Mouse (Mus musculus) G1E (cell line): ENCODE data around the gene Gpr6. TPM values are rescaled to one million over a fixed set of nuclear protein-coding genes. Genes with fewer than 3 reads are reported as not detected.

Experiments
- ATAC-seq: 2 replicates; pipeline ENCODE4 v1.8.0; 2016; ENCODE audit warnings: mild to moderate bottlenecking; ENCODE audit not compliant: insufficient number of reproducible peaks, poor library complexity, low FRiP score, severe bottlenecking; ENCODE audit errors: extremely low read depth
- DNase-seq: peaks from one replicate; pipeline ENCODE4 v3.0.0; 2012; ENCODE audit warnings: low spot score
- H3K27me3 ChIP-seq: 2 replicates; pipeline ENCODE4 v1.6.1; 2012; ENCODE audit warnings: mild to moderate bottlenecking, low read length, inconsistent platforms; ENCODE audit not compliant: insufficient read depth
- H3K36me3 ChIP-seq: replicated peaks from 2 replicates; pipeline ENCODE3; 2012; ENCODE audit warnings: mild to moderate bottlenecking, inconsistent platforms
- H3K4me1 ChIP-seq: 2 replicates; pipeline ENCODE4 v1.6.1; 2012; ENCODE audit warnings: low read depth, low read length, inconsistent platforms, mixed read lengths; ENCODE audit not compliant: insufficient read depth
- H3K4me3 ChIP-seq: 2 replicates; pipeline ENCODE4 v1.5.1; 2012; ENCODE audit warnings: low read depth, mild to moderate bottlenecking, inconsistent platforms, low read length, moderate library complexity, mixed read lengths
- H3K9me3 ChIP-seq: replicated peaks from 2 replicates; pipeline ENCODE4 v1.6.1; 2012; ENCODE audit warnings: inconsistent platforms
- CTCF ChIP-seq: IDR thresholded peaks from 2 replicates; pipeline ENCODE4 v1.5.1; 2012; ENCODE audit warnings: low read depth, low read length, inconsistent platforms, mixed read lengths
- GATA1 ChIP-seq: IDR thresholded peaks from 2 replicates; pipeline ENCODE4 v1.6.1; 2012; ENCODE audit warnings: borderline replicate concordance, low read length, inconsistent platforms, mixed read lengths
- GATA2 ChIP-seq: IDR thresholded peaks from 2 replicates; pipeline ENCODE4 v1.6.1; 2012; ENCODE audit warnings: low read depth, low read length, inconsistent platforms, borderline replicate concordance
- POLR2AphosphoS5 ChIP-seq: IDR thresholded peaks from 2 replicates; pipeline ENCODE4 v1.6.1; 2012; ENCODE audit warnings: low read depth, low read length, inconsistent platforms; ENCODE audit not compliant: insufficient replicate concordance
- TAL1 ChIP-seq: conservative IDR thresholded peaks from 2 replicates; pipeline ENCODE4 v1.6.1; 2012; ENCODE audit warnings: low read depth, low read length, inconsistent platforms, mixed read lengths
- polyA plus RNA-seq: library from polyadenylated mRNA; stranded (reverse); fragments of >175 nt; gene quantifications from 2 replicates; pipeline ENCODE4 v1.2.3, GENCODE M21; 2012
- total RNA-seq, 2 experiments: library from RNA; stranded (forward) in 1 of 2; stranded (reverse) in 1 of 2; fragments of 200-1000 nt in 1 of 2; fragments of >200 nt in 1 of 2; fragmentation: Nextera tagmentation in 1 of 2; gene quantifications; 2 replicates each; pipeline ENCODE4 v1.2.3; 2014 to 2017

Gene Gpr6
- total and polyA plus RNA-seq, 3 experiments: 0.05 TPM; not detected in 2

DNA sequence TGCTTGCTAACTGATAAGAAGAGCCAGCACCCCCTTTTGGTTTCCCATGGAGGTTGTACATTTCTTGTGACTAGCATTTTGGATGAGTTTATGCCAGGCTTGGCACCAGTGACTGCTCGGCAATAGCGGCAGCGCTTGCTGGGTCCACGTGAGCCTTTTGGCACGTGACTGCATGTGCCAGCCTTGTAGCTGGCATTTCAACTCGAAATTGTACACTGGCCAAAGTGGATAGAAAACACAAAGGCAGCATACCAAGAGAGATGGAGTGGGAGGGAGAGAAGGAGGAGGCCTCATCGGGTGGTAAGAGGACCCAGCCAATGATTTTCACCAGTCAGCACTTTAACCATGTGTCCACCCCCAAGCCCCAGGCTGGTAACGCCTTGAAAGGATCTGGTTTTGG, 34.4 kb downstream of the Gpr6 start:
- H3K4me1 ChIP-seq: no peaks in the 10 kb centered on the region
- DNase-seq (no peak), ATAC-seq (no peak)
- H3K27me3 ChIP-seq: 0 out of 2 replicates have a peak, but pooled peaks cover 2% of the 10 kb centered on the region
- no peak overlapping the region for H3K4me3 ChIP-seq
- TF ChIP-seq CTCF (no peak), POLR2AphosphoS5 (no peak), GATA1 (no peak), TAL1 (no peak), GATA2 (no peak)
- H3K36me3 ChIP-seq: no peaks in the 10 kb centered on the region
- no peaks in the 10 kb centered on the region for H3K9me3 ChIP-seq

DNA sequence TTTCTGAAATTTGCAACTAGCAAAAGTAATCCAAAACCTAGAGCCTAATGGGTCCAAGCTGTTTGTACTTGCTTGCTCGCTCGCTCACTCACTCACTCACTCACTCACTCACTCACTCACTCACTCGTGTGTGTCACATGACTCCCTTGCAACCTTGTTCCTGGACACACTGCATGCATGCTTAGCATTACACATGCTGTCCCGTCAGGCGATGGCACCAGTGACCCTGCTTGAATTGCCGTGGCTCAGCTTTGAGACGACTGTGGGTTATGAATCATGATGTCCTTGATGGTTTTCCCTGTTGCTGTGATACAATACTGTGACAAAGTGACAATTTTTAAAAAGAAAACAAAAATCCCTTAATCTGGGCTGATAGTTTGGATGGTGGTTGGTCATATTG, 39.3 kb downstream of the Gpr6 start:
- TF ChIP-seq POLR2AphosphoS5: no peak
- no peak for TF ChIP-seq GATA2
- TF ChIP-seq CTCF: no peak
- TF ChIP-seq TAL1: no peak
- TF ChIP-seq GATA1: no peak
- Histone ChIP-seq H3K36me3 (no peaks in the 10 kb centered on the region), H3K4me3 (no peak overlapping the region), H3K9me3 (no peaks in the 10 kb centered on the region), H3K4me1 (no peaks in the 10 kb centered on the region), H3K27me3 (peaks cover 9% of the 10 kb centered on the region; the same call in 1 of the 2 replicates)
- ATAC-seq: no peak
- DNase-seq: no peak

- Histone ChIP-seq H3K27me3 (peaks cover 11% of the 10 kb centered on the region; the same call in 1 of the 2 replicates), H3K4me1 (no peaks in the 10 kb centered on the region), H3K9me3 (no peaks in the 10 kb centered on the region), H3K4me3 (no peak overlapping the region), H3K36me3 (no peaks in the 10 kb centered on the region)
- TF ChIP-seq GATA1 (no peak), POLR2AphosphoS5 (no peak), GATA2 (no peak), CTCF (no peak), TAL1 (no peak)
- ATAC-seq (no peak), DNase-seq (no peak)
Observed at GRCm38 (mm10) chr10:41024860-41025259, 47.2 kb downstream of the Gpr6 start.

- TF ChIP-seq POLR2AphosphoS5: no peak
- TF ChIP-seq GATA2: no peak
- no peak for TF ChIP-seq GATA1
- TF ChIP-seq CTCF: no peak
- TF ChIP-seq TAL1: no peak
- peaks cover 11% of the 10 kb centered on the region; the same call in 1 of the 2 replicates for H3K27me3 ChIP-seq
- ATAC-seq: no peak
- no peaks in the 10 kb centered on the region for H3K9me3 ChIP-seq
- no peaks in the 10 kb centered on the region for H3K4me1 ChIP-seq
- no peak overlapping the region for H3K4me3 ChIP-seq
- no peaks in the 10 kb centered on the region for H3K36me3 ChIP-seq
- DNase-seq: no peak
Observed at GRCm38 (mm10) chr10:41024406-41024805, 47.7 kb downstream of the Gpr6 start.

DNA sequence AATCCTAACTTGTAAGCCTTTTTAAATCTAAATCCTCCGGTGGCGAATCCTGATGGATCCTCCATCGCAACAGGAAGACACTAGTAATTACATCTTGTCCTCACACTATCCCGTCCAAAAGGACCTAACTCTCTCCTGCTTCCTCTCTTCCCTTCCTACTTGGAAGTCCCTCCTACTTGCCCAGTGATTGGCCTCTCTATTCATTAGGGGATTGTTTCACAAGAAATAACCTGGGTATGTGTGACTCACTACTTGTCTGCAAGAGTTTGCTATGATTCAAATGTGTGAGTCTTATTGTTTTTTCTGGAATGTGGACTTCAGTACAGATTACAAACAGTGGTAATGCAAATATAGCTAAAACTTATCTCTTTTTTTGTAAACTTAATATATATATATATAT, 49.9 kb downstream of the Gpr6 start:
- no peak overlapping the region for H3K4me3 ChIP-seq
- ATAC-seq (no peak), DNase-seq (no peak)
- no peaks in the 10 kb centered on the region for H3K4me1 ChIP-seq
- no peaks in the 10 kb centered on the region for H3K36me3 ChIP-seq
- H3K27me3 ChIP-seq: peaks cover 4% of the 10 kb centered on the region; the same call in 1 of the 2 replicates
- H3K9me3 ChIP-seq: no peaks in the 10 kb centered on the region
- no peak for TF ChIP-seq TAL1
- TF ChIP-seq POLR2AphosphoS5: no peak
- no peak for TF ChIP-seq GATA2
- TF ChIP-seq GATA1: no peak
- TF ChIP-seq CTCF: no peak

Other genes starting within 250 kb of the Gpr6 start
- gene Cdc40, start 189.0 kb downstream of the Gpr6 start, total RNA-seq (2014; fragmentation: Nextera tagmentation): 82.8 and 84.7 TPM in 2 replicates
- gene Cdc40, start 189.0 kb downstream of the Gpr6 start, total RNA-seq (2017): 21.4 and 25.7 TPM in 2 replicates
- gene Cdc40, start 189.0 kb downstream of the Gpr6 start, polyA plus RNA-seq: 3.5 and 7.1 TPM in 2 replicates
- gene Wasf1, start 188.8 kb downstream of the Gpr6 start, total RNA-seq (2014; fragmentation: Nextera tagmentation): 7.0 and 7.2 TPM in 2 replicates
- 0.41 and 0.44 TPM in 2 replicates for gene Wasf1, start 188.8 kb downstream of the Gpr6 start, total RNA-seq (2017)
- 6.9 and 7.2 TPM in 2 replicates for gene Wasf1, start 188.8 kb downstream of the Gpr6 start, polyA plus RNA-seq
- 27.0 and 32.6 TPM in 2 replicates for gene Fig4, start 231.0 kb upstream of the Gpr6 start, total RNA-seq (2014; fragmentation: Nextera tagmentation)
- gene Fig4, start 231.0 kb upstream of the Gpr6 start, total RNA-seq (2017): 31.3 and 35.6 TPM in 2 replicates
- 3.5 and 3.9 TPM in 2 replicates for gene Fig4, start 231.0 kb upstream of the Gpr6 start, polyA plus RNA-seq
- gene Ak9, start 231.7 kb upstream of the Gpr6 start, total RNA-seq (2014; fragmentation: Nextera tagmentation): not detected in 2 replicates
- gene Ak9, start 231.7 kb upstream of the Gpr6 start, total RNA-seq (2017): not detected in 2 replicates
- not detected in 2 replicates for gene Ak9, start 231.7 kb upstream of the Gpr6 start, polyA plus RNA-seq